Comparison of ENCODE assay signal across 8 mouse cellular contexts in the genomic region with DNA sequence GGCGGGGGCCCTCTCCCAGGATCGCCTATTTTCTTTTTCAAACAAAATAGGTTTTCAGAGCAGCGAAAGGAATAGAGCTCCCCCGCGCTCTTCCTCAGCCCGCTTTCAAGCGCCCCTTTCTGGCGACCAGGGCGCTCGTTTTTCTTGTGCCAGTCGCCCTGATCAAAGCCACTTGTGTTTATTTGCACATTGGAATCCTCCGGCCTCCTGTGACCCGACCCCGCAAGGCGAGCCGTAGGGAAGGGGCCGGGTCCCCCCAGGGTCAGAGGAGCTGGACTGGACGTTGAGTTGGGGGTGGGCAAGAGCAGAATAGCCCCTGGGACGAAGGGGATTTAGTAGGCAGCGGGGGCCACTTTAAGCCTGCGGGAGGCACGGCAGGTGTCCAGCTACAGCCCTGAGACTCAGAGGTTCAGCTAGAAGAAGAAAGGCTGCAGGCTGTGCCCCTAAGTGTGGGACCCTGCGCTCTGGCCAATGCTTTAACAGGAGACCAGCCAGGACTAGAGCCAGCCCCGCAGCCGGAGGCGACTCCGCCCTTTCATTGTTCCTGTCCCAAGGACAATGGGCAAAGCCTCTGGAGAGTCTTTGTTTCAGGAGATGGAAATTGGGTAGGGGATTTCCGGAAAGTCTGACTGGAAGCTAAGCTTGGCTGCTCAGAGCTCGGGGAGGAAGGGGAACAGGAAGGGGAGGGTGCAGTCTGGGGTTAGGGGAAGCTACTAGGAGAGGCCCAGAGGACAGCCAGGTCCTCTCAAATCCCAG.
DNase-seq lines count a peak whose midpoint lies in the region; ATAC-seq and TF ChIP-seq lines count a peak whose summit lies in the region.

No protein-coding gene starts in this region.

- under 1% methylated on average over 29 of the region's 29 CpGs for WGBS in forebrain, embryonic 15.5 days
- 3% methylated on average over 29 of the region's 29 CpGs for WGBS in lung, postnatal 0 days

- peak overlapping the region; percentile 53 for H3K4me2 ChIP-seq in forebrain, embryonic 15.5 days (replicated peaks)
- H3K4me2 ChIP-seq in lung, postnatal 0 days (replicated peaks; ENCODE audit: low read depth, low read length), result peak overlapping the region; percentile 86

- peak overlapping the region; percentile 96 for H3K27ac ChIP-seq in forebrain, embryonic 15.5 days (replicated peaks)
- peak overlapping the region; percentile 92 for H3K27ac ChIP-seq in lung, postnatal 0 days (ENCODE audit: low read length)

- ATAC-seq in forebrain, embryonic 15.5 days (replicated peaks), result peak; percentile 67
- ATAC-seq in hematopoietic stem cell, adult 5-6 weeks (replicated peaks in 1 of 2; ENCODE audit: insufficient read depth in 1 of 2, low FRiP score in 2 of 2, low TSS enrichment in 1 of 2, low read depth in 1 of 2, poor library complexity in 2 of 2, severe bottlenecking in 2 of 2), result peak; percentile 53 to 59; a peak in 3 of 4 replicates
- peak; percentile 90 for ATAC-seq in lung, postnatal 0 days
- no peak for ATAC-seq in activated CD4-positive, CD25-positive, alpha-beta regulatory T cell, adult 4 months

- peak overlapping the region; percentile 30 for H3K4me3 ChIP-seq in forebrain, embryonic 15.5 days
- peak overlapping the region; percentile 39 for H3K4me3 ChIP-seq in lung, postnatal 0 days (ENCODE audit: low read depth, low read length)

- DNase-seq in layer of hippocampus, adult 18-20 months (ENCODE audit: low spot score in 2 of 2), result peak; percentile 2 to 4
- no peak for DNase-seq in layer of hippocampus, adult 9-10 months (ENCODE audit: low spot score)
- DNase-seq in layer of hippocampus, adult 9-11 months, result peak; percentile 7
- DNase-seq in lung, postnatal 0 days (ENCODE audit: low spot score), result peak; percentile 82
- DNase-seq in retina, postnatal 1 day, result peak; percentile 96

- no peaks in the 10 kb centered on the region for H3K9me3 ChIP-seq in forebrain, embryonic 15.5 days
- no peaks in the 10 kb centered on the region for H3K9me3 ChIP-seq in lung, postnatal 0 days (ENCODE audit: low read length)

- H3K4me1 ChIP-seq in forebrain, embryonic 15.5 days, result peaks cover 20% of the 10 kb centered on the region
- H3K4me1 ChIP-seq in lung, postnatal 0 days (ENCODE audit: insufficient read depth, low read depth, low read length), result peaks cover 9% of the 10 kb centered on the region; the same call in 1 of the 2 replicates

- H3K9ac ChIP-seq in forebrain, embryonic 15.5 days (replicated peaks), result peak overlapping the region; percentile 56
- peak overlapping the region; percentile 58 for H3K9ac ChIP-seq in lung, postnatal 0 days (replicated peaks; ENCODE audit: low read depth)

- no peak for TF ChIP-seq CTCF in lung, postnatal 0 days (IDR thresholded peaks at IDR 0.05)

- peak; percentile 89 for TF ChIP-seq EP300 in lung, postnatal 0 days (IDR thresholded peaks at IDR 0.05)

- H3K27me3 ChIP-seq in forebrain, embryonic 15.5 days, result no peaks in the 10 kb centered on the region
- no peaks in the 10 kb centered on the region for H3K27me3 ChIP-seq in lung, postnatal 0 days (replicated peaks; ENCODE audit: insufficient read depth, low read length)

- no peaks in the 10 kb centered on the region for H3K36me3 ChIP-seq in forebrain, embryonic 15.5 days
- H3K36me3 ChIP-seq in lung, postnatal 0 days (ENCODE audit: insufficient read depth, low read length), result no peaks in the 10 kb centered on the region
